Mouse (Mus musculus): Measurements from ENCODE around the gene Slc6a6. TPM values are rescaled to one million over a fixed set of nuclear protein-coding genes. Genes with fewer than 3 reads are reported as not detected.

The Slc6a6 gene
- polyA plus RNA-seq, 2 experiments: 41.2 to 43.3 TPM

- no peak overlapping the region for H3K9ac ChIP-seq (ENCODE audit: low read depth, low read length, severe bottlenecking)
- no peaks in the 10 kb centered on the region for H3K4me1 ChIP-seq (ENCODE audit: control insufficient read depth, insufficient read depth, low read length)
- no peaks in the 10 kb centered on the region for H3K27me3 ChIP-seq (ENCODE audit: control insufficient read depth, insufficient read depth, low read length)
- no peak overlapping the region for H3K4me2 ChIP-seq (replicated peaks; ENCODE audit: low read depth, low read length, severe bottlenecking)
- DNase-seq (ENCODE audit: low spot score) (no peak), ATAC-seq (ENCODE audit: low FRiP score, low read depth) (no peak)
- no peak overlapping the region for H3K27ac ChIP-seq (replicated peaks; ENCODE audit: low read depth, low read length)
- TF ChIP-seq POLR2A (IDR thresholded peaks at IDR 0.05; ENCODE audit: borderline replicate concordance, extremely low read depth, insufficient read depth, insufficient read length): no peak
- no peaks in the 10 kb centered on the region for H3K9me3 ChIP-seq (ENCODE audit: control insufficient read depth, low read length)
- H3K4me3 ChIP-seq (replicated peaks; ENCODE audit: low read length): no peak overlapping the region
- 46% methylated on average over 3 of the region's 3 CpGs for WGBS
- no peaks in the 10 kb centered on the region for H3K36me3 ChIP-seq (ENCODE audit: control insufficient read depth, insufficient read depth, low read length)
Observed at GRCm38 (mm10) chr6:91655244-91655643, 28.6 kb upstream of the Slc6a6 start.

- no peak for ATAC-seq (ENCODE audit: low FRiP score, low read depth)
- Histone ChIP-seq H3K4me2 (replicated peaks; ENCODE audit: low read depth, low read length, severe bottlenecking) (no peak overlapping the region), H3K9me3 (ENCODE audit: control insufficient read depth, low read length) (no peaks in the 10 kb centered on the region), H3K4me3 (replicated peaks; ENCODE audit: low read length) (no peak overlapping the region), H3K4me1 (ENCODE audit: control insufficient read depth, insufficient read depth, low read length) (no peaks in the 10 kb centered on the region), H3K27ac (replicated peaks; ENCODE audit: low read depth, low read length) (no peak overlapping the region), H3K9ac (ENCODE audit: low read depth, low read length, severe bottlenecking) (no peak overlapping the region), H3K27me3 (ENCODE audit: control insufficient read depth, insufficient read depth, low read length) (no peaks in the 10 kb centered on the region), H3K36me3 (ENCODE audit: control insufficient read depth, insufficient read depth, low read length) (no peaks in the 10 kb centered on the region)
- no peak for DNase-seq (ENCODE audit: low spot score)
- TF ChIP-seq POLR2A (IDR thresholded peaks at IDR 0.05; ENCODE audit: borderline replicate concordance, extremely low read depth, insufficient read depth, insufficient read length): no peak
- WGBS: 50% methylated on average over 6 of the region's 6 CpGs
Observed at GRCm38 (mm10) chr6:91655874-91656433, 27.9 kb upstream of the Slc6a6 start.

DNA sequence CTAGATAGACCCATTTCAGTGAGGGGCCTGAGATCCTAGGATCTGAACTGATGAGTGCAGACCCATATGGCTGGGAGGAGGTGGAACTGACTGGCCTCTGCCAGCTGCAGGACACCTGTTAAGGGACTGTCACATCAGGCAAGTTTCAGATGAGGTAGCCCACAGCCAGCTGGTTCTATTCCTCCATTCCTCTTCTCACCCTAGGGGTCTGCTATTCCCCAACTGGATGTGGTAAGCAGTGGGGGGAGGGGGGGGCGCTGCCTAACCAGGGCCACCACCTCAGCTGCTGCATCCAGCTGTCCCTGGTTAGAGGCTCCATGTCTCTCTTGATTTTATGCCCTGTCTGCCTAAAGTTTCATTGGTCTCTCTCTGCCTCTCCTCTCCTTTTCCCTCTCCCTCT, 25.6 kb upstream of the Slc6a6 start:
- Histone ChIP-seq H3K4me2 (replicated peaks; ENCODE audit: low read depth, low read length, severe bottlenecking) (no peak overlapping the region), H3K9me3 (ENCODE audit: control insufficient read depth, low read length) (no peaks in the 10 kb centered on the region), H3K9ac (ENCODE audit: low read depth, low read length, severe bottlenecking) (no peak overlapping the region), H3K4me3 (replicated peaks; ENCODE audit: low read length) (no peak overlapping the region), H3K36me3 (ENCODE audit: control insufficient read depth, insufficient read depth, low read length) (no peaks in the 10 kb centered on the region), H3K27ac (replicated peaks; ENCODE audit: low read depth, low read length) (no peak overlapping the region), H3K4me1 (ENCODE audit: control insufficient read depth, insufficient read depth, low read length) (no peaks in the 10 kb centered on the region), H3K27me3 (ENCODE audit: control insufficient read depth, insufficient read depth, low read length) (no peaks in the 10 kb centered on the region)
- ATAC-seq (ENCODE audit: low FRiP score, low read depth) (peak; percentile 86), DNase-seq (ENCODE audit: low spot score) (peak; percentile 62)
- 43% methylated on average over 1 of the region's 1 CpGs for WGBS
- no peak for TF ChIP-seq POLR2A (IDR thresholded peaks at IDR 0.05; ENCODE audit: borderline replicate concordance, extremely low read depth, insufficient read depth, insufficient read length)

DNA sequence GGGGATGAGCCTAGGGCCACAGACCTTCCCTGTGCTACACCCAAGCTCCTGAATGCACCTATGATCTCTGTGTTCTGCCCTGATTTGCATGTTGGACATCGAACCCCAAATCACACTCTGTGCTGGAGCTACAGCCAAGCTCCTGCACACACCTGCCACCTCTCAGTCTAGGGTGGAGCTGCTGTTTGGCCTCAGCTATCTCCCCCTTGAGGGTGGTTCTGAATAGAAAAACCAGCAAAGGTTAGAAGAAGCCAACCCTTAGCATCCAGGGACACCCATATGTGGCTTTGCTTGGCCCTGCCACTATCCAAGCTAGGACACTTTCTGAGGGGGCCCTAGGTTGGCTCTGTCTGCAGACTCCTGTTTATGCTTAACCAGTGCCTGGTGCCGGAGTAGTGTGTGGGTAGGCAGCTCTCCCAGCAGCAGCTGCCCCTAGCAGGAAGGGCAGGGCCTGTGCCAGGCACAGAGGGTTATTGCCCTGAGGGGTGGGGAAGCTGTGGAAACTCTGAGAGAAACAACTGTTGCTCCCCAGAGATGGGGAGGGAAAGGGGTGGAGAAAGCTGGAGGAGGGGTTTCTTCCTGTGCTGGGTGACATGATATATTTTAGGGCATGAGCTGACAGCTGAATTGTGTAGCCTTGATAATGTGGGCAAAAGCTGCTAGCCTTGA, 23.9 kb upstream of the Slc6a6 start:
- no peaks in the 10 kb centered on the region for H3K27me3 ChIP-seq (ENCODE audit: control insufficient read depth, insufficient read depth, low read length)
- H3K36me3 ChIP-seq (ENCODE audit: control insufficient read depth, insufficient read depth, low read length): no peaks in the 10 kb centered on the region
- H3K9ac ChIP-seq (ENCODE audit: low read depth, low read length, severe bottlenecking): 0 out of 2 replicates have a peak overlapping the region, but pooled peaks have one; percentile 8
- no peak for TF ChIP-seq POLR2A (IDR thresholded peaks at IDR 0.05; ENCODE audit: borderline replicate concordance, extremely low read depth, insufficient read depth, insufficient read length)
- H3K4me1 ChIP-seq (ENCODE audit: control insufficient read depth, insufficient read depth, low read length): no peaks in the 10 kb centered on the region
- H3K4me2 ChIP-seq (replicated peaks; ENCODE audit: low read depth, low read length, severe bottlenecking): no peak overlapping the region
- H3K4me3 ChIP-seq (replicated peaks; ENCODE audit: low read length): no peak overlapping the region
- no peak for ATAC-seq (ENCODE audit: low FRiP score, low read depth)
- 48% methylated on average over 2 of the region's 2 CpGs for WGBS
- no peaks in the 10 kb centered on the region for H3K9me3 ChIP-seq (ENCODE audit: control insufficient read depth, low read length)
- H3K27ac ChIP-seq (replicated peaks; ENCODE audit: low read depth, low read length): no peak overlapping the region
- DNase-seq (ENCODE audit: low spot score): no peak

- no peak for TF ChIP-seq POLR2A (IDR thresholded peaks at IDR 0.05; ENCODE audit: borderline replicate concordance, extremely low read depth, insufficient read depth, insufficient read length)
- no peak for DNase-seq (ENCODE audit: low spot score)
- H3K36me3 ChIP-seq (ENCODE audit: control insufficient read depth, insufficient read depth, low read length): no peaks in the 10 kb centered on the region
- no peak overlapping the region for H3K9ac ChIP-seq (ENCODE audit: low read depth, low read length, severe bottlenecking)
- H3K9me3 ChIP-seq (ENCODE audit: control insufficient read depth, low read length): no peaks in the 10 kb centered on the region
- H3K4me1 ChIP-seq (ENCODE audit: control insufficient read depth, insufficient read depth, low read length): no peaks in the 10 kb centered on the region
- H3K4me2 ChIP-seq (replicated peaks; ENCODE audit: low read depth, low read length, severe bottlenecking): no peak overlapping the region
- 80% methylated on average over 6 of the region's 6 CpGs for WGBS
- no peak for ATAC-seq (ENCODE audit: low FRiP score, low read depth)
- H3K4me3 ChIP-seq (replicated peaks; ENCODE audit: low read length): no peak overlapping the region
- H3K27ac ChIP-seq (replicated peaks; ENCODE audit: low read depth, low read length): no peak overlapping the region
- H3K27me3 ChIP-seq (ENCODE audit: control insufficient read depth, insufficient read depth, low read length): no peaks in the 10 kb centered on the region
Observed at GRCm38 (mm10) chr6:91662301-91662700, 21.6 kb upstream of the Slc6a6 start.

All from limb, embryonic 14.5 days (tissue).